Mouse (Mus musculus) stomach, embryonic 14.5 days (tissue): ENCODE results near the gene Hspa1l. TPM values are rescaled to one million over a fixed set of nuclear protein-coding genes. Genes with fewer than 3 reads are reported as not detected.

Experiments
- ATAC-seq: fragments of 200-750 bp; cut with Nextera tagmentation; 2 replicates; pipeline ENCODE4 v1.8.0; 2017; ENCODE audit warnings: low read depth, moderate TSS enrichment; ENCODE audit not compliant: insufficient number of reproducible peaks, insufficient read depth, low FRiP score
- H3K27ac ChIP-seq: fragments of 300-500 bp; sonication (generic); 2 replicates; pipeline ENCODE4 v1.5.1; 2014; ENCODE audit warnings: mild to moderate bottlenecking, low read length, moderate library complexity, mixed read lengths
- H3K27me3 ChIP-seq: fragments of 300-500 bp; sonication (generic); 2 replicates; pipeline ENCODE4 v1.6.1; 2014; ENCODE audit warnings: low read length, control low read depth, mixed read lengths; ENCODE audit not compliant: control insufficient read depth, insufficient read depth
- H3K36me3 ChIP-seq: fragments of 300-500 bp; sonication (generic); 2 replicates; pipeline ENCODE4 v1.6.1; 2014; ENCODE audit warnings: mild to moderate bottlenecking, control low read depth, low read length, moderate library complexity, mixed read lengths; ENCODE audit not compliant: control insufficient read depth, insufficient read depth
- H3K4me1 ChIP-seq: fragments of 300-500 bp; sonication (generic); 2 replicates; pipeline ENCODE4 v1.6.1; 2014; ENCODE audit warnings: low read length, control low read depth, mixed read lengths; ENCODE audit not compliant: control insufficient read depth, insufficient read depth
- H3K4me2 ChIP-seq: fragments of 300-500 bp; sonication (generic); replicated peaks from 2 replicates; pipeline ENCODE4 v1.6.1; 2014; ENCODE audit warnings: low read depth, low read length, control low read depth
- H3K4me3 ChIP-seq: fragments of 300-500 bp; sonication (generic); 2 replicates; pipeline ENCODE4 v1.5.1; 2014; ENCODE audit warnings: low read depth, low read length, control low read depth
- H3K9ac ChIP-seq: fragments of 300-500 bp; sonication (generic); replicated peaks from 2 replicates; pipeline ENCODE4 v1.6.1; 2014; ENCODE audit warnings: low read depth, mild to moderate bottlenecking, control low read depth, low read length, moderate library complexity, mixed read lengths
- H3K9me3 ChIP-seq: fragments of 300-500 bp; sonication (generic); 2 replicates; pipeline ENCODE4 v1.6.1; 2016; ENCODE audit warnings: low read depth, low read length, control low read depth; ENCODE audit not compliant: control insufficient read depth
- WGBS: fragments of 180-500 bp; shearing (Covaris S2); extraction: QIAGEN DNeasy Blood & Tissue Kit; methylation state at CpG from one replicate; pipeline ENCODE4 v1.1.7; 2014; 5-methylcytosine and 5-hydroxymethylcytosine counted together
- polyA plus RNA-seq: library from polyadenylated mRNA; unstranded; fragments of >200 nt; fragmentation: Nextera tagmentation; extraction: Ambion mirVana; gene quantifications from 2 replicates; pipeline ENCODE4 v1.2.1, GENCODE M21; 2014

The Hspa1l gene
- polyA plus RNA-seq, 1 experiment from 2014 or later: 0.75 TPM

- Histone ChIP-seq H3K4me2 (no peak overlapping the region), H3K27ac (no peak overlapping the region), H3K9me3 (no peaks in the 10 kb centered on the region), H3K27me3 (no peaks in the 10 kb centered on the region), H3K36me3 (no peaks in the 10 kb centered on the region), H3K4me1 (no peaks in the 10 kb centered on the region), H3K4me3 (no peak overlapping the region), H3K9ac (no peak overlapping the region)
- WGBS: 69% methylated on average over 24 of the region's 24 CpGs
- no peak for ATAC-seq
Measured at GRCm38 (mm10) chr17:34934031-34934430, 38.5 kb upstream of the Hspa1l start.

- no peaks in the 10 kb centered on the region for H3K9me3 ChIP-seq
- no peaks in the 10 kb centered on the region for H3K36me3 ChIP-seq
- no peak overlapping the region for H3K4me2 ChIP-seq
- no peak overlapping the region for H3K4me3 ChIP-seq
- H3K4me1 ChIP-seq: no peaks in the 10 kb centered on the region
- H3K27me3 ChIP-seq: no peaks in the 10 kb centered on the region
- 53% methylated on average over 8 of the region's 8 CpGs for WGBS
- H3K27ac ChIP-seq: no peak overlapping the region
- no peak overlapping the region for H3K9ac ChIP-seq
- no peak for ATAC-seq
Measured at GRCm38 (mm10) chr17:34934830-34935229, 37.7 kb upstream of the Hspa1l start.

GRCm38 (mm10) chr17:34937960-34938505 lies 34.5 kb upstream of the Hspa1l start:
- Histone ChIP-seq H3K4me1 (no peaks in the 10 kb centered on the region), H3K4me3 (no peak overlapping the region), H3K27me3 (no peaks in the 10 kb centered on the region), H3K4me2 (no peak overlapping the region), H3K9me3 (no peaks in the 10 kb centered on the region), H3K9ac (no peak overlapping the region), H3K27ac (no peak overlapping the region), H3K36me3 (no peaks in the 10 kb centered on the region)
- 85% methylated on average over 6 of the region's 6 CpGs for WGBS
- no peak for ATAC-seq

- 0 out of 2 replicates have a peak, but pooled peaks have one; percentile 33 for ATAC-seq
- Histone ChIP-seq H3K9me3 (no peaks in the 10 kb centered on the region), H3K36me3 (no peaks in the 10 kb centered on the region), H3K27ac (no peak overlapping the region; the same call in 1 of the 2 replicates), H3K9ac (0 out of 2 replicates have a peak overlapping the region, but pooled peaks have one; percentile 21), H3K4me1 (no peaks in the 10 kb centered on the region), H3K4me2 (peak overlapping the region; percentile 39), H3K27me3 (no peaks in the 10 kb centered on the region), H3K4me3 (peak overlapping the region; percentile 14)
- 10% methylated on average over 15 of the region's 15 CpGs for WGBS
Measured at GRCm38 (mm10) chr17:34941344-34942041, 31.0 kb upstream of the Hspa1l start.

DNA sequence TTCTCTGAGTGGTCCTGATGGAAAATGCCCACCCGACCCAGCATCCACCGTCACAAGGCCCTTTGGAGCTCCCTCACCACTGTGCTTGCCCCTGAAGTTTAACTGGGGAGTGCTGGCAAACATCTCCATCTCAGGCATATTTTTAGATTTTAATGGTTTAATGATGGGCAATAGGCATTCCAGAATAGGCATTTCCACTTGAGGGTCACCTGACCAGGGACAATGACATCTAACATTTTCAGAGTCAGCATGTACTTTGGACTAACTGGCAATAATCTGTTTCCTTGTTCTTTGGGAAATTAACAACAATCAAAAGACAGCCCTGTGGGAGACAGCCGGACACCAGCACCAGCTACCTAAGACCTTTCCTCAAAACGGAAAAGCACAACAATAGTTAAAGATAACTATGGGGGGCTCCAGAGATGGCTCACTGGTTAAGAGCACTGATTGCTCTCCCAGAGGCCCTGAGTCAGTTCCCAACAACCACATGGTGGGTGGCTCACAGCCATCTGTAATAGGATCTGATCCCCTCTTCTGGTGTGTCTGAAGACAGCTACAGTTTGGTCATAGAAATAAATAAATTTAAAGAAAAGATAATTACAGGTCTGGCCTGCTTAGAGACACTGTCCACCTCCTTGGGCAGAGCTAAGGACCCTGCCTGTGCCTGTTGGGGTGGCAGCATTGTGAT lies 29.2 kb upstream of the Hspa1l start:
- H3K27ac ChIP-seq: no peak overlapping the region
- no peak overlapping the region for H3K4me2 ChIP-seq
- H3K27me3 ChIP-seq: no peaks in the 10 kb centered on the region
- WGBS: 91% methylated on average over 4 of the region's 4 CpGs
- no peak overlapping the region for H3K4me3 ChIP-seq
- H3K9me3 ChIP-seq: no peaks in the 10 kb centered on the region
- H3K9ac ChIP-seq: no peak overlapping the region
- H3K36me3 ChIP-seq: no peaks in the 10 kb centered on the region
- no peaks in the 10 kb centered on the region for H3K4me1 ChIP-seq
- no peak for ATAC-seq

DNA sequence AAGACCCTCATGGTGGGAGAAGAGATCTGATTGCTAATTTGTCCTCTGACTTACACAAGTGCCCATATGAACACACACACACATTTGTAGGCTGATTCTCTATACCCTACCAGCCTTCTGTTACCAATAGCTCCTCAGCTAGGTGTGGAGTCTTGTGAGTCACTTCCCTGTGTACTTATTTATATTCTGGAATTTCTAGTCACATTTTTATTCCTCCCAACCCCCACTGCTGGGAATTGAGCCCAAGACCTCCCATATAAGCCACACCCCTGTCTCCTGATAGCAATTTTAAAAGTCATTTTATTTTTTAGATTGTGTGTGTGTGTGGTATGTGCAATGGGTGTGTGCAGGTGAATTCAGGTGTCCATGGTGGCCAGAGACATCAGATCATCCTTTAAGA lies 28.1 kb upstream of the Hspa1l start:
- H3K9ac ChIP-seq: no peak overlapping the region
- no peak overlapping the region for H3K27ac ChIP-seq
- H3K4me2 ChIP-seq: no peak overlapping the region
- H3K9me3 ChIP-seq: no peaks in the 10 kb centered on the region
- no peaks in the 10 kb centered on the region for H3K4me1 ChIP-seq
- no peaks in the 10 kb centered on the region for H3K27me3 ChIP-seq
- no peak overlapping the region for H3K4me3 ChIP-seq
- ATAC-seq: 0 out of 2 replicates have a peak, but pooled peaks have one; percentile 14
- H3K36me3 ChIP-seq: peaks cover 2% of the 10 kb centered on the region; the same call in 1 of the 2 replicates

DNA sequence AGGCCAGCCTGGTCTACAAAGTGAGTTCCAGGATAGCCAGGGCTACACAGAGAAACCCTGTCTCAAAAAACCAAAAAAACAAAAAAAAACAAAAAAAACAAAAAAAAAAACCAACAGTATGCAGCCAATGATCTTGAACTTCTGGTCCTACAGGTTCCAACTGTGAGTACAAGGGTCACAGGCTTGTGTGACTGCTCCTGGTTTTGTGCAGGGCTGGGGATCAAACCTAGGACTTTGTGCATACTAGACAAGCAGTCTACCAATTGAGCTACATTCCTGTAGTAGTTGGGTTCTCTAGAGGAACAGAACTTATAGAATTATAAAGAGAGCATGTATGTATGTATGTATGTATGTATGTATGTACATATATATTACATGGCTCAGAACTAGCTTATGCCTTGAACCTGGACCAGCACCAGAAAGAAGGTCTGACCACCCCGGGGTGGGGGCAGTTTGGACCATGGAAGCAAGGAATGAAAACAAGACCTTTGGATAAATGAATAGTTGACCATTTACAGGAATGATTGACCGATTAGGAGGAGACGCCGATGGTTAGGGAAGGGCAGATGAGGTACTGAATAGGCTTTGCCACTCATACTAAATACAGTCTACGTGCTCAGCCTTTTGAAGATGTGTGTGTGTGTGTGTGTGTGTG lies 25.9 kb upstream of the Hspa1l start:
- H3K36me3 ChIP-seq: peaks cover 22% of the 10 kb centered on the region
- H3K4me3 ChIP-seq: no peak overlapping the region
- no peak overlapping the region for H3K9ac ChIP-seq
- H3K4me2 ChIP-seq: no peak overlapping the region
- 90% methylated on average over 5 of the region's 5 CpGs for WGBS
- no peak overlapping the region for H3K27ac ChIP-seq
- peaks cover 10% of the 10 kb centered on the region for H3K4me1 ChIP-seq
- no peaks in the 10 kb centered on the region for H3K9me3 ChIP-seq
- no peak for ATAC-seq
- no peaks in the 10 kb centered on the region for H3K27me3 ChIP-seq

DNA sequence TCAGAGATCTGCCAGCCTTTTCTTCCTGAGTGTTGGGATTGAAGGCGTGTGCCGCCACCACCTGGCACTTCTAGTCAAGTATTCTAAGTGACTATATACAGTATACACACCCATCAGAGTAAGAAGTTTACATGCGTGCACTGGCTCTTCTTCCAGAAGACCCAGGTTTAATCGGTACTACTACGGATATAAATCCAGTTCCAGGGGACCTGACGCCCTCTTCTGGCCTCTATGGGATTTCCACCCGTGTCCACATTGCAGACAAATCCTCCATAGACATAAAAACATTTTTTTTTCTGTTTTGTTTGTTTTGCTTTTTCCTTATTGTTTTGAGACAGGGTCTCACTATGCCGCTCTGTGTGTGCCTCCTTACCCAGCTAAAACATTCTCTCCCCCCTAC lies 24.9 kb upstream of the Hspa1l start:
- no peak for ATAC-seq
- Histone ChIP-seq H3K27ac (no peak overlapping the region), H3K9ac (no peak overlapping the region), H3K4me2 (no peak overlapping the region), H3K9me3 (no peaks in the 10 kb centered on the region), H3K4me1 (peaks cover 10% of the 10 kb centered on the region), H3K27me3 (no peaks in the 10 kb centered on the region), H3K36me3 (peaks cover 22% of the 10 kb centered on the region), H3K4me3 (no peak overlapping the region)
- WGBS: 26% methylated on average over 8 of the region's 8 CpGs
